Mouse (Mus musculus): ENCODE data around the gene Lcn10.

GRCm38 (mm10) chr2:25666516-25666915 lies 16.0 kb upstream of the Lcn10 start:
- no peak for TF ChIP-seq CTCF (IDR thresholded peaks at IDR 0.05; ENCODE audit: control insufficient read depth, insufficient read depth, low read length)
- no peak for TF ChIP-seq POLR2A (IDR thresholded peaks at IDR 0.05; ENCODE audit: borderline replicate concordance, control insufficient read depth, low read depth, low read length)

Data from bone marrow, adult 2 months (tissue).